Mouse (Mus musculus): ENCODE results near the gene Actl11. TPM values are rescaled to one million over a fixed set of nuclear protein-coding genes. Genes with fewer than 3 reads are reported as not detected.

Gene Actl11
- polyA plus RNA-seq (2017; shearing (Covaris generic)) = not detected

DNA sequence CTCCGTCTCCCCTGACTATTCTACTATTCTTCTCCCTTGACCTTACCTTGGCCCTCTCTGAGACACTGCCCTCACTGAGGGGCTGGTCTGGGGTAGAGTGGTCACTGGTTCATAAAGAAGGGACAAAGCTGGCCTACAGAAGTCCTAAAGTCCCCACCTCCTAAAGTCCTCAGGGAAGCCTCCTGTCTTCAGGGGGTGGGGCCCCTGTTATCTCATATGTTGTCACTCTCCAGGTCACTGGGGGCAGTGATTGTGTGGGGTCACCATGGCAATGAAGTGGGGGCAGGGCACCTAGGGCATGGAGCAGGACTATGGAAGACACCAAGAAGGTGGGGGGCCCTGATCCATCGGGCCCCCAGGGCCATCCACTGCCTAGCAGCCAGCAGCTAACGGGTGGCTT is at the start of gene Actl11:
Gene Actl11 (plus strand): TSS at position 301 of the 400 bp plus-strand sequence.
- no peak for ATAC-seq

DNA sequence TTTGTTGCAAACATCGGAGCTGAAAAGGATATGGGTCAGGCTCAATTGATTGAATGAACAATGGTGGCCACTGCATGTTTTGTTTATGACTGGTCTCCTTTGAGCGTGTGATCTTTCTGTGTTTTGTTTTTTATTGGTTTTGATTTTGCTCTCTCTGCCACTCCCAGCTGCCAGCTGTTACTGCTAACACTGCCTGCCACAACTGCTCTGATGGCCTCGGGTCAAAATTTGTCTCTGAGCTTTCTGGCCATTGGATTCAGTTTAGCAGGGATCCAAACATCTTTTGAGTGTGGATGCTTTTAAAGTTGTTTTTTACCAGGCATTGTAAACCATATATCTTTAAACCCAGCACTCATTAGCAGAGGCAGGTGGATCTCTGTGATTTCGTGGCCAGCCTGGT is 47.9 kb upstream of the Actl11 start:
- ATAC-seq = no peak

DNA sequence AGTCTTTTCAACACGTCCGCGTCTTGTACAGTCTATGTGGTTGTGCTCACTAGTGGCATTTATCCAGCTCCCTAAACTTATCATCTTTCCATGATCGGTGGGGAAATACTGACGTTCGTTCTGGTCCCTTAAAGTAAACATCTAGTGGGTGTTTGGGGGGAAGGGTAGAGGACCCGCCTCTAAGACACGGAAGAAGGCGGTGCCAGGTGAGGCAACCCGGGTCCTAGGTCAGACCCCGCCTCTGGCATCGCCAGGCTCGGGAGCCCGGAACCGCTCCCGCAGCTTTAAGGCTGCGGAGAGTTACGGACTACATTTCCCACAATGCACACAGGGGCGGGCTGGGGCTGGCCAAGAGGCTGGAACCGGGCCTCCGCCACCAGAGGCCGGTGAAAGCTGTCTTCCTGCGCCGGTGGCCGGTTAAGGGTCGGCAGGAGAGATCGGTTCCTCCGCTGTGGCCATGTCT is 40.4 kb upstream of the Actl11 start, which contains the start of gene Mon1a:
Gene Mon1a (plus strand): TSS at position 348 of the 463 bp plus-strand sequence.
- peak; percentile 94 for ATAC-seq

- peak; percentile 47 for ATAC-seq
These were observed 39.9 kb upstream of the Actl11 start for GRCm38 (mm10) chr9:107888267-107888850.

DNA sequence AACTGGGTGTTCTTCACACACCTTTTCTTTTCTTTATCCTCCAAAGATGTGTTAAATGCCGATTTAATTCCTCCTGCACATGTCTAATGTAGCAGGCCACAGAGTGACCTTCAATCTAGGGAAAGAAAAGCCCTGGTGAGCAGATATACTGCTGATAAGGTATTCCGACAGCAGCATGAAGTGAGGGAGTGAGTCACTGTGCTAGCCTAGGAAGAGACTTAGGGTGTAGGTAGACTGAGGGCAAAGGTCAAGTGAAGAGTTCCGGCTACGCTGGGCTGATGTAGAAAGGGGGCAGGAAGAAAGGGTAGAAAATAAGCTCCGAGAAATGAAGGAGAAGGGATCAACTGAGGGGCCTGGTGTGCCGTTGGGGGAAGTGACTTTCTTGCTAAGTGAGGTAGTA is 38.0 kb upstream of the Actl11 start:
- no peak for ATAC-seq

GRCm38 (mm10) chr9:107891023-107891422 is 37.2 kb upstream of the Actl11 start:
- ATAC-seq = no peak

GRCm38 (mm10) chr9:107898563-107898962 is 29.7 kb upstream of the Actl11 start:
- no peak for ATAC-seq

GRCm38 (mm10) chr9:107899855-107900254 is 28.4 kb upstream of the Actl11 start:
- no peak for ATAC-seq

DNA sequence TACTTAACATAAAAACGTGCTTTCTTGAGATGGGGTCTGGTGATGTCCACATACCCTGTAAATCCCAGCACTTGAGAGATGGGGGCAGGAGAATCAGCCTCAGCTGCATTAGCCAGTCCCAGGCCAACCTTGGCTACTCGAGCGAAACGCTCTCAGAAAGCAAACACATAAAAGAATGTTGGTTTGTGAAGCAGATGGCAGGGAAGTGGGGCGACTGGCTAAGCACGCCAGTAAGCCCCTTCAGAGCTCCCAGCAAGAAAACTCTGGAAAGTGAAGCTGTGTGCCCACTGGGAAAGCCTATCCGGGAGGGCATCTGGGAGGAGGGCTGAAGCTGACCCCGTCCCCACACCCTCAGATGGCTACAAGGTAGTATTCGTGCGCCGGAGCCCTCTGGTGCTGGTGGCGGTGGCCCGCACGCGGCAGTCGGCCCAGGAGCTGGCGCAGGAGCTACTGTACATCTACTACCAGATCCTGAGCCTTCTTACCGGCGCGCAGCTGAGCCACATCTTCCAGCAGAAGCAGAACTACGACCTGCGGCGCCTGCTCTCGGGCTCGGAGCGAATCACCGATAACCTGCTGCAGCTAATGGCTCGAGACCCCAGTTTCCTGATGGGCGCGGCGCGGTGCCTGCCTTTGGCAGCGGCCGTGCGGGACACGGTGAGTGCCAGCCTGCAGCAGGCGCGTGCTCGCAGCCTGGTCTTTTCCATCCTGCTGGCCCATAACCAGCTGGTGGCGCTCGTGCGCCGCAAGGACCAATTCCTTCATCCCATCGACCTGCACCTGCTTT is 27.2 kb upstream of the Actl11 start:
- no peak for ATAC-seq

GRCm38 (mm10) chr9:107901627-107901914 is 26.7 kb upstream of the Actl11 start:
- no peak for ATAC-seq

DNA sequence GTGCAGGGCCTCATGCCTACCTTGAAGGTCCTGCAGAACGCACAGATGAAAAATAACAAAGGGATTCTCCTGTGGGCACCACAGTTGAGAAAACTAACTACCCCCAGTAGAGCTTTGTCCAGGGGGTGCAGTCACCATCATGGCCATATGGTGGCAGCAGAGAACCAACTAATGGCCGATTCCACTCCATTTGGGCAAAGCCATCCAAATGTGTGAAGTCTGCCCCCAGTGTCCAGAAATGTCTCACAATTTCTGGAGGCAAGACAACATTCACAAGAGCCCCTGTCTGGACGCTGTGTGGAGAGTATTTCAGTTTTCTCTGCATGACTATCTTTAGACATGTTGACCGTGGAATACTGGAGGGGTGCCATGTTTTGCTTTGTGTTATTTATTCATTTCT is 23.5 kb upstream of the Actl11 start:
- ATAC-seq = peak; percentile 86

- ATAC-seq = no peak
These were observed 21.9 kb upstream of the Actl11 start, which contains the start of gene Mst1r for GRCm38 (mm10) chr9:107906252-107906966. TSS of gene Mst1r (plus strand) at chr9:107906873.

- ATAC-seq = no peak
These were observed 21.1 kb upstream of the Actl11 start for GRCm38 (mm10) chr9:107906967-107907800.

GRCm38 (mm10) chr9:107907801-107908120 is 20.5 kb upstream of the Actl11 start:
- ATAC-seq = no peak

GRCm38 (mm10) chr9:107908410-107909158 is 19.7 kb upstream of the Actl11 start:
- no peak for ATAC-seq

DNA sequence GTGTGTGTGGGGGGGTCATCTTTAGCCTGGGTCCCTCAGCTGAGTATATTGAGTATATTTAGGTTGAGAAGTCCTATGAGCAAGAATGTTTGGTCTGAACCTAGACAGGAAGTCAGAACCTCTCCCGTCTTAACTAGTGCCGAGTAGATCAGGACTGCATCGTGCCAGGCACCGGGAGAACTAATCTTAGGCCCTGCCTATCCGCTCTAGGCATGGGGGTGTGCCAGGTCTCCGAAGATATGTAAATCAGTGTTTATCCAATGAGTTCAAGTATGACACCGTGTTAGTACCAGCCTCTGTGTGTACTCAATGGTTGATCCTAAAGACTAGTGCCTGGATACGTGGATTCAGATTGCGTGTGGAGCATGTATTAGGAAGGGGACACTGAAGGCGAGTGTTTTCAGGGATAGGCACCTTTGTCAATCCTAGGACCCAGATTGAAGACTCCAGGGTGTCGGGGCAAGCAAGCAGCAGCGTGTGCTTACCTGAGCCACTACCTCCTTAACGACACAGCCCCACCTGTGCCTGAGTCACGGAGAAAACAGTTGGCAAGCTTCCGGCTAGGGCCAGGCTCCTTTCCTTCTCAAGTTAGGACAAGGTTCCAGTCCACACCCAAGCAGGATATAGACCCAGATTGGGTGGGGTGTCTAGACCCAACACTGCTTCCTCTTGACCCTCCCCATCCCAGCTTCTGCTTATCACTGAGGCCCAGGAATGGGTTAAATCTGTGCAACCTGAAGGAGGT is 18.1 kb upstream of the Actl11 start:
- no peak for ATAC-seq

- ATAC-seq = no peak
These were observed 13.4 kb upstream of the Actl11 start for GRCm38 (mm10) chr9:107914764-107915420.

- no peak for ATAC-seq
These were observed 10.2 kb upstream of the Actl11 start for GRCm38 (mm10) chr9:107917895-107918608.

- ATAC-seq = no peak
These were observed 9.4 kb upstream of the Actl11 start for GRCm38 (mm10) chr9:107918884-107919283.

DNA sequence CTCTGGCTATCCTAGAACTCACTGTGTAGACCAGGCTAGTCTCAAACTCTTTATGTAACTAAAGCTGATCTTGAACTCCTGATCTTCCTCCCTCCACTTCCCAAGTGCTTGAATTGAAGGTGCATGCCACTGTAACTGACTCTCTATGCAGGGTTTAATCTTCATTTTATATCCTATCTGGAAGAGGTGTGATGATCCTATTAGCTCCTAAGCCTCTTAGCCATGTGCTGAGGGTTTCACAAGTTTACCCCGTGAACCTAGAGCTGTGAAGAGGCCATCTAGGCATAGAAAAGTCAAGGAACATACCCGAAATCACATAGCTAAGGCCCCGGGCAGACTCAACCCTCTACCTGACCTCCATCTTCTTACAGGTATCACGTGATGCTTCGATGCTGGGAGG is 8.8 kb upstream of the Actl11 start:
- ATAC-seq = no peak
